Mouse (Mus musculus) myocyte (in vitro differentiated cells): Measurements from ENCODE around the gene Sec16b.

Source experiments
- E2F4 ChIP-seq: IDR thresholded peaks from one replicate; pipeline ENCODE4 v1.6.1; 2011; ENCODE audit warnings: mild to moderate bottlenecking, control low read depth, moderate library complexity; ENCODE audit not compliant: insufficient read depth
- MAX ChIP-seq: IDR thresholded peaks from one replicate; pipeline ENCODE4 v1.6.1; 2011; ENCODE audit warnings: low read depth, mild to moderate bottlenecking, control low read depth
- MYOG ChIP-seq, 3 experiments: IDR thresholded peaks; one replicate each; pipeline ENCODE4 v1.6.1; 2011; ENCODE audit warnings: control low read depth in 2 of 3, low read depth in 2 of 3, mild to moderate bottlenecking in 2 of 3; ENCODE audit not compliant: insufficient read length in 2 of 3, control insufficient read depth in 1 of 3, insufficient read depth in 1 of 3
- POLR2A ChIP-seq: IDR thresholded peaks from one replicate; pipeline ENCODE4 v1.6.1; 2011; ENCODE audit warnings: low read depth, mild to moderate bottlenecking, control low read depth, moderate library complexity; ENCODE audit not compliant: insufficient read length
- TCF3 ChIP-seq: IDR thresholded peaks from one replicate; pipeline ENCODE4 v1.6.1; 2011; ENCODE audit warnings: low read depth, control low read depth; ENCODE audit not compliant: insufficient read length
- USF1 ChIP-seq: IDR thresholded peaks from one replicate; pipeline ENCODE4 v1.6.1; 2011; ENCODE audit warnings: low read depth, mild to moderate bottlenecking, control low read depth, moderate library complexity

GRCm38 (mm10) chr1:157481666-157482065 is 24.9 kb upstream of the Sec16b start:
- TF ChIP-seq POLR2A (no peak), E2F4 (no peak), MAX (no peak), USF1 (no peak), MYOG (IDR thresholded peaks at IDR 0.05; ENCODE audit: control insufficient read depth in 1 of 3, insufficient read depth in 1 of 3, insufficient read length in 2 of 3, low read depth in 2 of 3) (no peak), TCF3 (no peak)
